Mouse (Mus musculus): ENCODE data around the gene Tbx5. TPM values are rescaled to one million over a fixed set of nuclear protein-coding genes. Genes with fewer than 3 reads are reported as not detected.
"Not testable (repeated sequence)": the region's sequence is repeated elsewhere in the genome, so short reads cannot be mapped to it uniquely, and the experiment has no call there.

Gene Tbx5
- polyA plus RNA-seq, 1 experiment from 2014 or later: 0.04 TPM

GRCm38 (mm10) chr5:119866277-119867235 lies 34.1 kb downstream of the Tbx5 start:
- H3K27ac ChIP-seq: 0 out of 2 replicates have a peak overlapping the region, but pooled peaks have one; percentile 20
- no peaks in the 10 kb centered on the region for H3K9me3 ChIP-seq
- no peaks in the 10 kb centered on the region for H3K27me3 ChIP-seq (replicated peaks)
- H3K4me2 ChIP-seq: peak overlapping the region; percentile 50
- peak; percentile 56; the same call in 1 of the 2 replicates for ATAC-seq (replicated peaks)
- H3K9ac ChIP-seq: peak overlapping the region; percentile 18; the same call in 1 of the 2 replicates
- no peaks in the 10 kb centered on the region for H3K36me3 ChIP-seq (replicated peaks)
- WGBS: 12% methylated on average over 31 of the region's 31 CpGs
- peak overlapping the region; percentile 28 for H3K4me3 ChIP-seq
- H3K4me1 ChIP-seq: peaks cover 11% of the 10 kb centered on the region

- no peak for ATAC-seq (replicated peaks)
- Histone ChIP-seq H3K4me1 (peaks cover 11% of the 10 kb centered on the region), H3K4me3 (no peak overlapping the region), H3K4me2 (no peak overlapping the region), H3K27ac (no peak overlapping the region), H3K9ac (no peak overlapping the region), H3K36me3 (replicated peaks) (no peaks in the 10 kb centered on the region), H3K27me3 (replicated peaks) (no peaks in the 10 kb centered on the region), H3K9me3 (no peaks in the 10 kb centered on the region)
- 86% methylated on average over 6 of the region's 6 CpGs for WGBS
These were observed 35.5 kb downstream of the Tbx5 start for GRCm38 (mm10) chr5:119867986-119868385.

GRCm38 (mm10) chr5:119875421-119875820 lies 43.0 kb downstream of the Tbx5 start:
- no peak overlapping the region for H3K9ac ChIP-seq
- H3K4me1 ChIP-seq: no peaks in the 10 kb centered on the region
- H3K9me3 ChIP-seq: no peaks in the 10 kb centered on the region
- no peak overlapping the region for H3K4me3 ChIP-seq
- H3K4me2 ChIP-seq: no peak overlapping the region
- WGBS: 52% methylated on average over 2 of the region's 2 CpGs
- H3K27me3 ChIP-seq (replicated peaks): no peaks in the 10 kb centered on the region
- H3K27ac ChIP-seq: no peak overlapping the region
- ATAC-seq (replicated peaks): no peak
- no peaks in the 10 kb centered on the region for H3K36me3 ChIP-seq (replicated peaks)

- 73% methylated on average over 6 of the region's 6 CpGs for WGBS
- Histone ChIP-seq H3K27me3 (replicated peaks) (no peaks in the 10 kb centered on the region), H3K4me2 (no peak overlapping the region), H3K9ac (no peak overlapping the region), H3K4me1 (no peaks in the 10 kb centered on the region), H3K27ac (no peak overlapping the region), H3K9me3 (no peaks in the 10 kb centered on the region), H3K36me3 (replicated peaks) (no peaks in the 10 kb centered on the region), H3K4me3 (no peak overlapping the region)
- no peak for ATAC-seq (replicated peaks)
These were observed 44.7 kb downstream of the Tbx5 start for GRCm38 (mm10) chr5:119877185-119877584.

- Histone ChIP-seq H3K27me3 (replicated peaks) (no peaks in the 10 kb centered on the region), H3K27ac (no peak overlapping the region), H3K9ac (no peak overlapping the region), H3K36me3 (replicated peaks) (no peaks in the 10 kb centered on the region), H3K4me1 (no peaks in the 10 kb centered on the region), H3K4me3 (no peak overlapping the region), H3K9me3 (no peaks in the 10 kb centered on the region), H3K4me2 (no peak overlapping the region)
- ATAC-seq (replicated peaks): no peak
- 85% methylated on average over 6 of the region's 8 CpGs for WGBS
These were observed 53.1 kb downstream of the Tbx5 start for GRCm38 (mm10) chr5:119885595-119885994.

- no peak for ATAC-seq (replicated peaks)
- no peaks in the 10 kb centered on the region for H3K36me3 ChIP-seq (replicated peaks)
- no peaks in the 10 kb centered on the region for H3K27me3 ChIP-seq (replicated peaks)
- no peak overlapping the region for H3K4me2 ChIP-seq
- no peak overlapping the region for H3K9ac ChIP-seq
- peaks cover 9% of the 10 kb centered on the region for H3K4me1 ChIP-seq
- no peaks in the 10 kb centered on the region for H3K9me3 ChIP-seq
- no peak overlapping the region for H3K4me3 ChIP-seq
- no peak overlapping the region for H3K27ac ChIP-seq
- 88% methylated on average over 8 of the region's 8 CpGs for WGBS
These were observed 54.9 kb downstream of the Tbx5 start for GRCm38 (mm10) chr5:119887381-119887780.

- 41% methylated on average over 5 of the region's 5 CpGs for WGBS
These were observed 59.5 kb downstream of the Tbx5 start for GRCm38 (mm10) chr5:119891960-119892359.

GRCm38 (mm10) chr5:119893060-119893459 lies 60.6 kb downstream of the Tbx5 start:
- Histone ChIP-seq H3K4me3 (no peak overlapping the region), H3K27ac (no peak overlapping the region), H3K9ac (no peak overlapping the region), H3K4me2 (no peak overlapping the region), H3K9me3 (no peaks in the 10 kb centered on the region), H3K27me3 (replicated peaks) (no peaks in the 10 kb centered on the region), H3K36me3 (replicated peaks) (no peaks in the 10 kb centered on the region), H3K4me1 (peaks cover 9% of the 10 kb centered on the region)
- ATAC-seq (replicated peaks): no peak
- WGBS: 79% methylated on average over 3 of the region's 3 CpGs

More at GRCm38 (mm10) chr5:119891960-119892359, 59.5 kb downstream of the Tbx5 start:
- H3K4me3 ChIP-seq: no peak overlapping the region
- peak overlapping the region; percentile 64 for H3K27ac ChIP-seq
- no peaks in the 10 kb centered on the region for H3K36me3 ChIP-seq (replicated peaks)
- peaks cover 9% of the 10 kb centered on the region for H3K4me1 ChIP-seq
- no peaks in the 10 kb centered on the region for H3K27me3 ChIP-seq (replicated peaks)
- ATAC-seq (replicated peaks): no peak
- H3K9ac ChIP-seq: no peak overlapping the region
- no peaks in the 10 kb centered on the region for H3K9me3 ChIP-seq
- H3K4me2 ChIP-seq: no peak overlapping the region

- no peak for ATAC-seq (replicated peaks)
- H3K27ac ChIP-seq: no peak overlapping the region
- H3K27me3 ChIP-seq (replicated peaks): no peaks in the 10 kb centered on the region
- no peak overlapping the region for H3K4me2 ChIP-seq
- WGBS: 83% methylated on average over 3 of the region's 3 CpGs
- no peaks in the 10 kb centered on the region for H3K9me3 ChIP-seq
- H3K4me1 ChIP-seq: peaks cover 7% of the 10 kb centered on the region
- no peaks in the 10 kb centered on the region for H3K36me3 ChIP-seq (replicated peaks)
- H3K4me3 ChIP-seq: no peak overlapping the region
- H3K9ac ChIP-seq: no peak overlapping the region
These were observed 64.1 kb downstream of the Tbx5 start for GRCm38 (mm10) chr5:119896605-119897004.

- Histone ChIP-seq H3K4me1 (no peaks in the 10 kb centered on the region), H3K4me3 (no peak overlapping the region), H3K27me3 (replicated peaks) (no peaks in the 10 kb centered on the region), H3K27ac (peak overlapping the region; percentile 7; the same call in 1 of the 2 replicates), H3K9ac (no peak overlapping the region), H3K9me3 (no peaks in the 10 kb centered on the region), H3K36me3 (replicated peaks) (no peaks in the 10 kb centered on the region), H3K4me2 (no peak overlapping the region)
- peak; percentile 71 for ATAC-seq (replicated peaks)
- 65% methylated on average over 12 of the region's 12 CpGs for WGBS
These were observed 84.2 kb downstream of the Tbx5 start for GRCm38 (mm10) chr5:119916551-119917171.

- H3K27ac ChIP-seq; H3K4me1 ChIP-seq; H3K9ac ChIP-seq; ATAC-seq (replicated peaks); H3K27me3 ChIP-seq (replicated peaks); H3K4me2 ChIP-seq; H3K36me3 ChIP-seq (replicated peaks); H3K4me3 ChIP-seq; H3K9me3 ChIP-seq: not testable (repeated sequence)
- 89% methylated on average over 1 of the region's 1 CpGs for WGBS
These were observed 85.9 kb downstream of the Tbx5 start for GRCm38 (mm10) chr5:119918381-119918780.

- Histone ChIP-seq H3K4me2 (no peak overlapping the region), H3K27ac (no peak overlapping the region), H3K9me3 (no peaks in the 10 kb centered on the region), H3K4me1 (no peaks in the 10 kb centered on the region), H3K9ac (no peak overlapping the region), H3K27me3 (replicated peaks) (no peaks in the 10 kb centered on the region), H3K36me3 (replicated peaks) (no peaks in the 10 kb centered on the region), H3K4me3 (no peak overlapping the region)
- WGBS: 56% methylated on average over 10 of the region's 10 CpGs
- ATAC-seq (replicated peaks): no peak
These were observed 88.5 kb downstream of the Tbx5 start for GRCm38 (mm10) chr5:119920941-119921340.
